Mouse (Mus musculus) lung, postnatal 25 days (tissue): ENCODE measurements around the gene Pax2.
A peak's percentile ranks its signal among the peaks of the same experiment; 100 is the strongest.

ENCODE experiments used
- DNase-seq: peaks from one replicate; pipeline ENCODE4 v3.0.0; 2022; ENCODE audit warnings: low spot score

The Pax2 gene

GRCm38 (mm10) chr19:44755693-44756420, at the start of gene Pax2:
Pax2 (plus strand) TSS chr19:44756045.
- DNase-seq, result no peak

- DNase-seq, result peak; percentile 11
Observed at GRCm38 (mm10) chr19:44708885-44709284, 47.0 kb upstream of the Pax2 start.

- no peak for DNase-seq
Observed at GRCm38 (mm10) chr19:44716731-44717600, 38.9 kb upstream of the Pax2 start.

- DNase-seq, result no peak
Observed at GRCm38 (mm10) chr19:44719292-44720193, 36.3 kb upstream of the Pax2 start.

- DNase-seq, result no peak
Observed at GRCm38 (mm10) chr19:44720194-44720521, 35.7 kb upstream of the Pax2 start.

GRCm38 (mm10) chr19:44723611-44724440, 32.0 kb upstream of the Pax2 start:
- no peak for DNase-seq

GRCm38 (mm10) chr19:44725951-44726791, 29.7 kb upstream of the Pax2 start:
- DNase-seq, result no peak

GRCm38 (mm10) chr19:44734116-44734515, 21.7 kb upstream of the Pax2 start:
- no peak for DNase-seq

- no peak for DNase-seq
Observed at GRCm38 (mm10) chr19:44734682-44735081, 21.2 kb upstream of the Pax2 start.

- no peak for DNase-seq
Observed at GRCm38 (mm10) chr19:44740300-44740699, 15.5 kb upstream of the Pax2 start.

GRCm38 (mm10) chr19:44741091-44741763, 14.6 kb upstream of the Pax2 start:
- no peak for DNase-seq

- no peak for DNase-seq
Observed at GRCm38 (mm10) chr19:44741764-44742127, 14.1 kb upstream of the Pax2 start.

- DNase-seq, result no peak
Observed at GRCm38 (mm10) chr19:44742131-44743020, 13.5 kb upstream of the Pax2 start.

- no peak for DNase-seq
Observed at GRCm38 (mm10) chr19:44743021-44743415, 12.8 kb upstream of the Pax2 start.

- DNase-seq, result no peak
Observed at GRCm38 (mm10) chr19:44743961-44744520, 11.8 kb upstream of the Pax2 start.

GRCm38 (mm10) chr19:44745741-44746140, 10.1 kb upstream of the Pax2 start:
- DNase-seq, result no peak

GRCm38 (mm10) chr19:44746541-44747024, 9.3 kb upstream of the Pax2 start:
- DNase-seq, result no peak

- no peak for DNase-seq
Observed at GRCm38 (mm10) chr19:44747471-44747870, 8.4 kb upstream of the Pax2 start.
